Mouse (Mus musculus) left cerebral cortex, adult 11 months (tissue): ENCODE measurements at regions not wholly inside any gene's neighbourhood (a gene's known extent, or its start where the extent isn't known, plus 50 kb on each side); places are given as distances from the start of the nearest gene placed in this dataset.

Experiments
- DNase-seq: peaks from one replicate; pipeline ENCODE4 v3.0.0; 2022; ENCODE audit warnings: low spot score

DNA sequence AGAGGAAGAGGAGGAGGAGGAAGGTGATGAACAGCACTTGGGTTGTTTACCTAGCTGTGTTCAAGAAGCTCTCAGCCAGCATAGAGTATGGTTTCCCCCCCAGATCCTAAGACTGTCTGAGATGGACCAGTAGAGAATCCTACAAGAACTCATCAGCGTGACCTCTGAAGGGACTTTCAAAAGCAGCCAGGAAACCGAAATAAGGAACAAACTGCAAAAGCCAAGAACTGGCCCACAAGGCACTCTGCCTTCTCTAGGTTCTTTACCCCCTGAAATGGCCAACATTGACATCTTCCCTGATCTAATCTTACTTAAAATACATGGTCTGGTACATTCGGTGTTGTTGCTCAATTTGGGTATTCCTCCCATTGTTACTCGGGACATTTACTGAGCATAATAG lies 118.1 kb upstream of the Rreb1 start:
- no peak for DNase-seq

DNA sequence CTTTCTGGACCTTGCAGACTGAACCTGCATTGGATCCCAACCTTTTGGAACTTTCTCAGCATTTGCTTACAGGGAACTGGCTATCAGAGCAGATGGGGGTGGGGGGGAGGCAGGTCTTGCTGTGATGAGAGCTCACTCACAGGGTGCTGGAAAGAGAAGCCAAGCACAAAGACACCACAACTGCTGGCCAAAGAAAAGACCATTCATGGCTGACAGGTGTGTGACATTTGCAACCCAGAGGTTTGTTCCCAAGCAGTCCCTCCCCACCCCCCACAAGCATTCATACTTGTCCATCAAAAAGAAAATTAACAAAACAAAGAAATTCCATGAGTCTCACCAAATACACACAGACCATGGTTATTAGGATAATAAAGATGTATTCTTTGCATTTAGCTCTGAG lies 117.5 kb upstream of the Rreb1 start:
- DNase-seq, result no peak

DNA sequence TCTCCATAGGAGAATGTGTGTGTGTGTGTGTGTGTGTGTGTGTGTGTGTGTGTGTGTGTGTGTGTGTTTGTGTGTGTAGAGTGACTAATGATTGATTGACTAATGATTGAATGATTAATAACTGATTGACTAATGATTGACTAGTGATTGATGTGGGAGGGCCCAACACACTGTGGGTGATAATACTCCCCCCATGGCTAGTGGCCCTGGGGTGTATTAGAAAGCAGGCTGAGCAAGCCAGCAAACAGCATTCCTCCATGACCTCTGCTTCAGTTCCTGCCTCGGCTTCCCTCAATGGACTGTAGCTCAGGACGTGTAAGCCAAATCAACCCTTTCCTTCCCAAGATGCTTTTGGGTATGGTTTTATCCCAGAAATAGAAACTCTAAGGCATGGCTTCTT lies 114.1 kb upstream of the Rreb1 start:
- no peak for DNase-seq

- no peak for DNase-seq
Measured at GRCm38 (mm10) chr13:37666207-37667003, 111.8 kb upstream of the Rreb1 start.

GRCm38 (mm10) chr13:37667386-37667785 lies 110.8 kb upstream of the Rreb1 start:
- no peak for DNase-seq

DNA sequence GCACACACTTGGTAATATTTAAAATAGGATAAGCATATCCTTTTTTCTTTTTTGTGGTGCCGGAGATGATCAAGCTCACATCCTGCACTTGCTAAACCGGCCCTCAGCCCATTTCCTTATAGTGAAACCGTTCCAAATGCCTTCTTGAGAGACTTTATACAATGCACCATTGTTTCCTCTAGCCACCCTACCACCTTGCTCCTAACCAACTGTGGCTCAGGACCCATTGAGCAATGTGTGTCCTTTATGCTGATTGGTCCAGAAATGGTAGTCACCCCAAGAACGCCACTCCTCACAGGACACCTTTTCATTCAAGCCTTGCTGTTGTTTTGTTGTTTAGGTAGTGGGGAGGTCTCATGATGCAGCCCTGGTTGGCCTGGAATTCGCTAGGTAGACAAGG lies 110.3 kb upstream of the Rreb1 start:
- DNase-seq, result no peak

DNA sequence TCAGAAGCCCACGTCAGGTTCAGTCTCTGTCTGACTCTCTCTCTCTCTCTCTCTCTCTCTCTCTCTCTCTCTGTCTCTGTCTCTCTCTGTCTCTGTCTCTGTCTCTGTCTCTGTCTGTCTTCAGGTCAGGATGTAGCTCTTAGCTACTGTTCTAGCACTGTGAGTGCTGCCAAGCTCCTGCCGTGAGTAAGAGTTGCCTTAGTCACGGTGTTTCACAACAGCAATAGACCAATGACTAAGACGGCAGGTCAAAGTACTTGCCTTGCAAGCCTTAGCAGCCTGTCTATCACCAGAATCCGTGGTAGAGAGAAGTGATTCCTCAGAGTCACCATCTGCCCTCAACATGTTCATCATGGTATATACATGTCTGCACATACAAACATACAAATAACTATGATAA lies 107.1 kb upstream of the Rreb1 start:
- no peak for DNase-seq

GRCm38 (mm10) chr13:37674676-37675350 lies 103.4 kb upstream of the Rreb1 start:
- DNase-seq, result no peak

GRCm38 (mm10) chr13:37675718-37676117 lies 102.5 kb upstream of the Rreb1 start:
- no peak for DNase-seq

DNA sequence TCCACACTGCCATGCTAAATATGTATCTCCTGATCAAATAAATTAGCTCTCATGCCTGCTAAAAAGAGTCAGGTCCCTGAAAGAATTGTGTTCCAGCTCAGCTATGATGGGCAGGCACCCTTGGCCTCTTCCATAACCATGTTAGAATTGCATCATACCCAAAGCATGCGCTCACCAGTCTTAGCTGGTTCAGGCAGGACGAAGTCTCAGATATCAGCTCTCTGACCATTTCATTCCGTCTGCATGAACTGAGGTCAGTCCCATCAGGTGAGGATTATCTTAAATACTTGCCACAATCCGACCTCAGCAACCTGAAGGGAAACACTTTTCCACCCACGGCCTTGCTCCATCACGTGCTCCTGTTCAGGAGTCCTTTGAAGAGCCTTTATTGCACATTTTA lies 101.3 kb upstream of the Rreb1 start:
- DNase-seq, result no peak

- no peak for DNase-seq
Measured at GRCm38 (mm10) chr13:37678251-37678650, 99.9 kb upstream of the Rreb1 start.

GRCm38 (mm10) chr13:37678772-37679171 lies 99.4 kb upstream of the Rreb1 start:
- no peak for DNase-seq

- DNase-seq, result no peak
Measured at GRCm38 (mm10) chr13:37680837-37681619, 97.2 kb upstream of the Rreb1 start.

DNA sequence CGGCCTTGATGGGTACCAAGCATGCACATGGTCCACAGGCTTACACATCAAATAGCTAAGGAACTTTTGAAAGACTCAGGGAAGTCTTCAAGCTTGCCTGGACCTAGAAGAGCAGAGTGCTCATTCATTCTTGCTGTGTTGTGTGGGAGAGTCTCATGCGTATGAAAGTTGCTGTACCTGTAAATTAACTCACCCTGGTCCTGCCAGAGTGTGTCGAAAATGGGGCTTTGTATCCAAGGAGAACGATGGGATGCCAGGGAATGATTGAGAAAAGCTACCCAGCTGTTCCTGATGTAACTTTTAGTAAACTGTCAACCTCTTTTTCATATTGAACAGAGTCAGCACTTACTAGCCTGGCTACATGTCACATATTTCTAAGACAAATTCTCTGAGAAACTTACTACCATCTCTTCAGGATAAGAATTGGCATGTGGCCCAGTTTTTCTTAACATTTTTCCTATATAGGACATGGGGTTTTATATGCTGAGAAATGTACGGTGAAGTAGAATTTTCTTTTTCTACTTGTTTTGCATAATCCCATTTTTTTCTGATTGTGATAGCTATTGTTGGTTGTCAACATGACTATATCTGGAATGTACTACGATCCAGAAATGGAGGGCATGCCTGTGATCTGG lies 95.0 kb upstream of the Rreb1 start:
- no peak for DNase-seq

DNA sequence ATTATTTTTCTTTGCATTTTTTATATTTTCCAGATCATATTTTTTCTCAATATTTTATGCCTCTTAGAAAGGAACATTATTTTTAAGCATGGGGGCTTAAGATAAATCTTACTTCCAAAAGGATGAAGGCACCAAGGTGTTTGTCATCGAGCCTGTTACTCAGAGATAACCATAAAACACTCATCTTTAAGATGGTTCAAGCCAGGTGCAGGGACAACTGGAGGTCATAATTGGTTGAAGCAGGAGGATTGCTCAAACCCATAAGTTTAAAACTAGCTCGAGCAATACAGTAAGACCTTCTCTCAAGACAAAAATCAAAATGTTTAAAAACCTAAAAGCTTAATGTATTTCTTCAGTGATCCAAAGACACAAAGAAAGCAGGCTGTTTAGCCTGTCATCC lies 92.6 kb upstream of the Rreb1 start:
- DNase-seq, result no peak

DNA sequence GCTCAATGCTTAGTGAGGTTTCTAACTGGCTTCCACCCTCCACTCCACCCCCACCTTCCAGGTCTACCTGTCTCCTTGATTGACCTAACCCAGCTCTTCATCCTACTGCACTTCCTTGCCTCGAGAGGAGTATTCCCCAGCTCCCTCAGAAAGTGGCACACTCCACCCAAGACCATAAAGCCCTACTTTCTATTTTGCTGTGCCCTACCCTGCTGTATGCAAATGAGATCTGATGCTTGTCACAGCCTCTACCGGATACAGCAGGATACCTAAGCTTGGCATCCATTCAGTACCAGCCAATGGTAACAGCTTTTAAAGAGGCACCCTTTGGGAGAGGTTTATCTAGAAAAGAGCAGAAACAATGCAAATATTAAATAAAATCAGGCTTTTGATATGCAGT lies 92.1 kb upstream of the Rreb1 start:
- DNase-seq, result no peak

- no peak for DNase-seq
Measured at GRCm38 (mm10) chr13:37689127-37689777, 88.9 kb upstream of the Rreb1 start.

DNA sequence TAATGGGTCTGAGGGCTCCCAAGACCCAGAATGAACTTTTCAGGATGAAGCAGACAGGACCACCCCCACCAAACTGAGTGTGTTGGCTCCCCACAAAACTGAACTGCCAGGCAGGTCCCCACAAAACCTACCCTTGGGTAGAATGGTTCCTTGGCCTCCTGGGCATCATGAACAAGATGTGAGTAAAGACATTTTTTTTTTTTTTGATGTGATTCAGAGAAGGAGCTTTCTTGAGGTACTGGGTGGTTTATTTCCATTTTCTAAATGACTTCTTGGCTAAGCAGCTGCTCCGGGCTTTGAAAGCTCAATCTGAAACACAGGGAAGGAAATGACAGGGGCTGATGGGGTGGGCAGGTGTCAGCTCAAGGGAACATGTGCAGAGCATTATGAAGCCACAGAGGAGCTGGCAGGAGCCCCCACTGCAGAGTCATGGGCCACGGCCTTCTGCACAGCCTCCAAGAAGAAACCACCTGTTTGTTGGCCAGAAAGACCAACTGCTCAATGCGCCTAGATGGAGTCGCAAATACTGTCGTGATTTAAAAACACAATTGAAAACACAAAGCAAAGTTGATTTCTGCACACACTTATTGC lies 86.2 kb upstream of the Rreb1 start:
- no peak for DNase-seq

DNA sequence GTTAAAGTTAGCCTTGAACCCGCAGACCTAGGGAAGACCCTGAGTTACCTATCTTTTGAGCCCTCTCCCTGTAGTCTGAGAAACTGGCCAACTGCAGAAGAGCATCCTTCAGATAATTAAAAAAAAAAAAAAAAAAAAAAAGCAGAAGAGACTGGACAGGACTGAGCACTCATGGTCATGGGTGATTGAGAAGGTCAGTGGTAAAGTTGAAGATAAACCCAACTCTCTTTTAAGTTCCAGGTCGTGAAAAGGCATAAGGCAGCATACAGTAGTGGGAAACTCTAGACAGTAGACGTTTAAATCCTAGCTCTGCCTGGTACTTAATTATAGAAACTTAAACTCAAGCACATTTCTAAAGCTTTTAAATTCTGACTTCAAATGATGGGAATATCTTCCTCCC lies 84.6 kb upstream of the Rreb1 start:
- no peak for DNase-seq

- no peak for DNase-seq
Measured at GRCm38 (mm10) chr13:37704475-37704874, 73.7 kb upstream of the Rreb1 start.

DNA sequence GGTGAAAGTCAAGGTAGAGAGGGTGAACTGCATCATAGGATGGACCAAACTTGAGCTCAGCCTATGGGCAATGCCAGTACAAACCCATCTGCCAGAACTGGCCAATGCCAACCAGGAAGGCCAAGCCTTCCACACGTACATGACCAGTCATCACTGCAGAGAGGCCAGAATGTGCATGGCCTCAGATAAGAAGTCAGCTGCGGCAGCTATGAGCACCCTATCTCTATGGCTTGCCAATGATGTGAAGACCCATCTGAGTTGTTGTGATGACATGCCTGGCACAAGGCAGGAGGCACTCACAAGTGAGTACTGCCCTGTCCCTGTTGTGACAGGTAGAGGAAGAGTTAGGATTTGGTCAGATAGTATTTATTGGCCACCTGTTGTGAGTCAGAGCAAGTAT lies 72.7 kb upstream of the Rreb1 start:
- DNase-seq, result no peak

GRCm38 (mm10) chr13:37710913-37711312 lies 67.3 kb upstream of the Rreb1 start:
- no peak for DNase-seq
